Mouse (Mus musculus) limb, embryonic 11.5 days (tissue): ENCODE measurements around the gene Tmprss4. TPM values are rescaled to one million over a fixed set of nuclear protein-coding genes. Genes with fewer than 3 reads are reported as not detected.

Source experiments
- ATAC-seq: fragments of 200-750 bp; cut with Nextera tagmentation; 2 replicates; pipeline ENCODE4 v1.8.0; 2017; ENCODE audit warnings: low read depth; ENCODE audit not compliant: insufficient number of reproducible peaks, low FRiP score, low TSS enrichment
- DNase-seq: peaks from one replicate; pipeline ENCODE4 v3.0.0-alpha.2; 2015; ENCODE audit warnings: low spot score
- H3K27ac ChIP-seq: fragments of 300-500 bp; sonication (generic); replicated peaks from 2 replicates; pipeline ENCODE4 v1.5.1; 2014; ENCODE audit warnings: low read depth, mild to moderate bottlenecking, low read length
- H3K27me3 ChIP-seq: fragments of 300-500 bp; sonication (generic); 2 replicates; pipeline ENCODE4 v1.6.1; 2014; ENCODE audit warnings: mild to moderate bottlenecking, low read length, mixed read lengths; ENCODE audit not compliant: control insufficient read depth, insufficient read depth
- H3K36me3 ChIP-seq: fragments of 300-500 bp; sonication (generic); 2 replicates; pipeline ENCODE4 v1.6.1; 2014; ENCODE audit warnings: mild to moderate bottlenecking, low read length, moderate library complexity, mixed read lengths; ENCODE audit not compliant: control insufficient read depth, insufficient read depth
- H3K4me1 ChIP-seq: fragments of 300-500 bp; sonication (generic); 2 replicates; pipeline ENCODE4 v1.6.1; 2014; ENCODE audit warnings: low read length, mixed read lengths; ENCODE audit not compliant: control insufficient read depth, insufficient read depth
- H3K4me2 ChIP-seq: fragments of 300-500 bp; sonication (generic); 2 replicates; pipeline ENCODE4 v1.6.1; 2014; ENCODE audit warnings: low read depth, mild to moderate bottlenecking, moderate library complexity; ENCODE audit not compliant: severe bottlenecking
- H3K4me3 ChIP-seq: fragments of 300-500 bp; sonication (generic); 2 replicates; pipeline ENCODE4 v1.5.1; 2014; ENCODE audit warnings: low read depth, low read length
- H3K9ac ChIP-seq: fragments of 300-500 bp; sonication (generic); 2 replicates; pipeline ENCODE4 v1.6.1; 2014; ENCODE audit warnings: mild to moderate bottlenecking, low read length
- H3K9me3 ChIP-seq: fragments of 300-500 bp; sonication (generic); 2 replicates; pipeline ENCODE4 v1.6.1; 2016; ENCODE audit warnings: low read length; ENCODE audit not compliant: control insufficient read depth
- WGBS: fragments of 180-500 bp; shearing (Covaris S2); extraction: QIAGEN DNeasy Blood & Tissue Kit; methylation state at CpG from one replicate; pipeline ENCODE4 v1.1.7; 2014; 5-methylcytosine and 5-hydroxymethylcytosine counted together
- polyA plus RNA-seq: library from polyadenylated mRNA; unstranded; fragments of >200 nt; fragmentation: Nextera tagmentation; extraction: Ambion mirVana; gene quantifications from 2 replicates; pipeline ENCODE4 v1.2.1, GENCODE M21; 2014

Tmprss4 gene
- polyA plus RNA-seq, 1 experiment from 2014 or later = 0.16 TPM

DNA sequence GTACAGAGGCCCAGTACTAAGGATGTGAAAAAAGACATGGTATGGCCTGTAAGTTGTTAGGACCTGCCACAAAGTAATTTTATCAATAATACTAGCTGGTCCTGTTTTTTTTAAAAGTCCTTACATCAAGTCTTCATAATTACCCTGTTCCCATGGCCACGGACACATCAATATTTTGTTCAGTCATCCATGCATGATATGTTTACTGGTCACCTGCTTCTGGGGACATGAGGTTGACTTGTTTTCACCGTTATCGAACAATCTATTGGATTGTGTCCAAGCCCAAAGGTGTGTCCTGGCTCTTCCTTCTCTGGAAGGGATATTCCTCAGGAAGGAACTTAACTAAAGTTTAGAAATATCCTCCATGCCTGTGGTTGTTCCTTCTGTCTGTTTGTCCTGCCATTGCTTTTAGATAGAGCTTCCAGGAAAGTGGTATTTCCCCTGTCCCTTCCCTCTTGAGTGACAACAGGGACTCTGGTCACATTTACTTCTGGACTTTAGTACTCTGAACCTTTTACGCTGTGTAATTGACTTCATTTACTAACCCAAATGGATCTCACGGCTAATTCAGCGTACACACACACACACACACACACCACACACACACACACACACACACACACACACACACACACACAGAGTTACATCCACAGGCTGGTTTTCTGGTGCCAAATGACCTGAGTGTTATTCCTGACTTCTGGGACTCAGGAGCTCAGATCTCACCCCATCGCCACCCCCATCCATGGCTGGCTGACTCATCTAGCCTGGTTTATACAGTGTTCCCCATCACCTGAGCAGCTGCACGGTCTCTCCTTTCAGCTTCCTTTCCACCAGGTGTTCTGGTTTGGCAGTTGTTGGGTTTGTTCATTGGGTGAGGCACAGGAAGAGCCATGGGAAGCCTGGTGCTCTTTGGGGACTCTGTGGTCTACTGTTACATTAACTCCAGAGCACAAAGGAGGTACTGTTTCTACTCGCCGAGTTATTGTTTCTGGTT is 15.0 kb downstream of the Tmprss4 start:
- Histone ChIP-seq H3K27ac (no peak overlapping the region), H3K9ac (no peak overlapping the region), H3K9me3 (no peaks in the 10 kb centered on the region), H3K27me3 (no peaks in the 10 kb centered on the region), H3K36me3 (no peaks in the 10 kb centered on the region), H3K4me1 (no peaks in the 10 kb centered on the region), H3K4me3 (no peak overlapping the region), H3K4me2 (no peak overlapping the region)
- ATAC-seq (no peak), DNase-seq (no peak)
- WGBS = 91% methylated on average over 10 of the region's 10 CpGs

DNA sequence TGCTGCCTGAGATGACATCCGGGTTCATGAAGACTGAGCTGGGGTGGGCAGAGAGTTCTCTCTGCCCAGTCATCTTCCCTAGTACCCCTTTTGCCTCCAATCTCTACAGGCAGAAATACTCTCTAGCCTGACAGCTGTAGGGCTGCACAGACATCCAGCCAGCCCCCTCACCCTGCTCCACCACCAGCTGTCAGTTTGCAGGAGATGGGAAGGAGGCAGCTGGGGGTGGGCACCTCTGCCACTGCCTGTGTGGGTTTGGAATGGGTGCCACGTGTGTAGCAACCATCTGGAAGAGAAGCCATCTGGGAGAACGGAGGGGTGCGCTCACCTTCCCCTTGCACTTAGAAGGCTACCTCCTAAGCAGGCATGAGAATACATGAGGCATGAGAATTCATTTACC is 18.6 kb downstream of the Tmprss4 start:
- no peak for ATAC-seq
- no peaks in the 10 kb centered on the region for H3K9me3 ChIP-seq
- WGBS = 77% methylated on average over 4 of the region's 4 CpGs

DNA sequence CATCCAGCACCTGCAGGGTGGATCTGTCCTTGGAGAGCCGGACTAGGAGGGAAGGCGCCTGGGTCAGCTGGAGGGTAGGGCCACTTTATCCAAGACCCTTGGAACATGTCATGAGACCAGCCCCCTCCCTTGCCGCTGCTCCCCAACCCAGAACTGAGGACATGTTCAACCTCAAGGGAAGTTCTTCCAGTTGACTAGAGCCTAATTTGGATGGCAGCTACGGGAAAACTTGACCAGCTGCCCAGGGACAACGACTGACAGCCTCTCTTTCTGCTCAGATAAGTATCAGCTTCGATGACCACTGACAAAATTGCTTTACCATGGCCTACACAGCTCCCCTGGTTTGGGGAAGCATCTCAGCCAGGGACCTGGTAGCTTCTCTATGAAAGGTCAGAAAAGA is 20.6 kb downstream of the Tmprss4 start:
- Histone ChIP-seq H3K27me3 (no peaks in the 10 kb centered on the region), H3K36me3 (no peaks in the 10 kb centered on the region), H3K9ac (no peak overlapping the region), H3K4me2 (no peak overlapping the region), H3K9me3 (no peaks in the 10 kb centered on the region), H3K4me1 (no peaks in the 10 kb centered on the region), H3K4me3 (no peak overlapping the region), H3K27ac (no peak overlapping the region)
- no peak for ATAC-seq
- WGBS = 84% methylated on average over 6 of the region's 6 CpGs
- no peak for DNase-seq

More for the DNA sequence above, 18.6 kb downstream of the Tmprss4 start:
- DNase-seq = no peak
- Histone ChIP-seq H3K9ac (no peak overlapping the region), H3K27me3 (no peaks in the 10 kb centered on the region), H3K4me1 (no peaks in the 10 kb centered on the region), H3K36me3 (no peaks in the 10 kb centered on the region), H3K4me3 (no peak overlapping the region), H3K27ac (no peak overlapping the region), H3K4me2 (no peak overlapping the region)

DNA sequence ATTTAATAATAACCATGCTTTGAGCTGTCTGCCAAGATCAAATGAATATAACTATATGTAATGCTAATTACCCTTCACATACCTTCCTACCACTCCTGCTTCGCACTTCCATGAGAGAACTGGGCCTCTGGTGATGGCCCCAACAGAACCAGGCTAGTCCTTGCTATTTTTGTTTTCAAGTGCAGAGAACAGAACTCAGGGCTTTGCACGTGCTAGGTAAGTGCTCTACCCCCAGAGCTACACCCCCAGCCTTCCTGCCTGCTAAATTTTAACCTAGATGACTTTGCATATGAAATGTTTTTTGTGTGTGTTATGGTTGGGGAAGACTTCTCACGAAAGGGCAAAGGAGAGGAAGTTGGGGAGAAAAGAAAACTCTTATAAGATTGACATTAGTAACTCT is 21.4 kb downstream of the Tmprss4 start:
- Histone ChIP-seq H3K27me3 (no peaks in the 10 kb centered on the region), H3K36me3 (no peaks in the 10 kb centered on the region), H3K4me3 (no peak overlapping the region), H3K9ac (no peak overlapping the region), H3K4me2 (no peak overlapping the region), H3K4me1 (no peaks in the 10 kb centered on the region), H3K9me3 (no peaks in the 10 kb centered on the region), H3K27ac (no peak overlapping the region)
- ATAC-seq (no peak), DNase-seq (no peak)
- 62% methylated on average over 3 of the region's 3 CpGs for WGBS

DNA sequence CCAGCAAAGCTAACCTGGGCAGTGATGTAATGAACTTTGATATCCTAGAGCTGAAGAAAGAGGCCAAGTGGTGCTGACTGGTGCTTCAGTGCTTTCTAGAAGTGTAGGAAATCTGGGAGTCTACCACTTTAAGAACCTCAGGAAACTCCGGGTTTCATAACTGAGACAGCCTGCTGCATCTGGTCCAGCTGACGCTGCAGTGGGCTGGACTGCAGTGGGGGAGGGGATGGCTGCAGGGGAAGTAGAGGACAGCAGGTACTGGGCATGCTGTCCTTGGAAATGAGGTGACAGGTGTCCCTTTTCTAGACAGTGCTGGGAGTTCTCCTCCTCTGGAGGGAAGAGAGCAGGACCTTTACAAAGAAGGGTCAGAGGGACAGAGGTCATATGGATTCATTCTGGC is 22.1 kb downstream of the Tmprss4 start, which contains the start of gene BC049352:
TSS of gene BC049352 (plus strand) at position 238 of the 400 bp plus-strand sequence.
- Histone ChIP-seq H3K4me2 (no peak within 1 kb of the TSS), H3K36me3 (no peaks in the 10 kb centered on the region), H3K4me3 (no peak within 1 kb of the TSS), H3K9me3 (no peaks in the 10 kb centered on the region), H3K27ac (no peak within 1 kb of the TSS), H3K9ac (no peak within 1 kb of the TSS), H3K4me1 (no peaks in the 10 kb centered on the region), H3K27me3 (no peaks in the 10 kb centered on the region)
- DNase-seq = no peak
- WGBS = 15% methylated on average over 2 of the region's 2 CpGs
- ATAC-seq = no peak

DNA sequence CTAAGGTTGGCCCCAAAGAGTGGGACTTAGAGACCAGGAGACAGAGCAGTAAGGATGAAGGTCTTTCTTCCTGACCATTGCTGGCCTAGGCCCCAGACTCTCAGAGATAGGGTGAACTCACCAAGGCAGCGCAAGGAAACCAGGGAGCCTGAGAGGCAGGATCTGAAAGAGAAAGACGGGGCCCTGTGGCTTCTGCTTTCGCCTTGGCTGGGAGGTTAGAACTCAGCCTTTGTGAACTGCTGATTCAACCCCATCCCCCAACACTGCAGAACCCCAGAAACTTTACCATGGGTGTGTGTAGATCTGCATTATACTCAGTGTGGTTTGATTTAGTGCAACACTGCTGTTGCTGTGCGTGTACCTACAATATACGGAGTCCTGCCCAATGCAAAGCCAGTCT is 24.6 kb downstream of the Tmprss4 start:
- Histone ChIP-seq H3K9ac (no peak overlapping the region), H3K9me3 (no peaks in the 10 kb centered on the region), H3K4me1 (no peaks in the 10 kb centered on the region), H3K36me3 (no peaks in the 10 kb centered on the region), H3K4me2 (no peak overlapping the region), H3K27me3 (no peaks in the 10 kb centered on the region), H3K4me3 (no peak overlapping the region), H3K27ac (no peak overlapping the region)
- no peak for DNase-seq
- 92% methylated on average over 5 of the region's 5 CpGs for WGBS
- ATAC-seq = no peak

DNA sequence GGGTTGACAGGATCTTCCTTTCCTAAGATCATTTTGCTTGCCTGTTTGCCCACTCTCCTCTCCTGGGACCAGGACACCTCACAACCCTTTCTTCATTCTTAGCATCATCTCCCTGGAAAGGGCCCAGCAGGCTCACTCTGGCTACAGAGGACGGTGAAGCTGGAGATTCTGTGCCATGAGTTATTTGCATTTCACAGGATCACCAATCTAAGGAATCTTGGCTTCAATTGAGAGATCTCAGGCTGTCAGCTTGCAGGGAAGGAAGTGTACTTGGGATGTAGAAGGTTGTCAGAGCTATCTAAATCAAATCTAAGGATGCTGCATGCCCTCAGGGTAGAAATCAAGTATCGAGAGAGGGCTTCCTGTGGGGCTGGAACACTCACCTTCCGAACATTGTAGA is 30.4 kb downstream of the Tmprss4 start:
- DNase-seq = no peak

DNA sequence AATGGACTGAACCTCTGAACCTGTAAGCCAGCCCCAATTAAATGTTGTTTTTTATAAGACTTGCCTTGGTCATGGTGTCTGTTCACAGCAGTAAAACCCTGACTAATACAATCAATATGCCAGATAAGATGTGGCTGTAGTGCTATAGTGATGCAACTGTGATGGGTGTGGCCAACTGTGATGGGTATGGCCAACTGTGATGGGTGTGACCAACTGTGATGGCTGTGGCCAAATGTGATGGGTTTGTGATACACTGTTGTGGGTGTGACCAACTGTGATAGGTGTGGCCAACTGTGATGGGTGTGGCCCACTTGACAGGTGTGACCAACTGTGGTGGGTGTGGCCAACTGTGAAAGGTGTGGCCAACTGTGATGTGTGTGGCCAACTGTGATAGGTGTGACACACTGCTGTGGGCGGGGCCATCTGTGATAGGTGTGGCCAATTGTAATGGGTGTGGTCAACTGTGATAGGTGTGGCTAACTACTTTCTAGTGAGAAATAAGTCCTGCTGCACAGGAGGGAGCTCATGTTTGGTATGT is 32.8 kb downstream of the Tmprss4 start:
- no peaks in the 10 kb centered on the region for H3K36me3 ChIP-seq
- 77% methylated on average over 1 of the region's 1 CpGs for WGBS
- no peak overlapping the region for H3K4me3 ChIP-seq
- H3K4me1 ChIP-seq = no peaks in the 10 kb centered on the region
- DNase-seq (no peak), ATAC-seq (no peak)
- H3K9ac ChIP-seq = no peak overlapping the region
- no peaks in the 10 kb centered on the region for H3K27me3 ChIP-seq
- no peak overlapping the region for H3K4me2 ChIP-seq
- no peak overlapping the region for H3K27ac ChIP-seq
- H3K9me3 ChIP-seq = no peaks in the 10 kb centered on the region

More for the DNA sequence above, 30.4 kb downstream of the Tmprss4 start:
- Histone ChIP-seq H3K9ac (no peak overlapping the region), H3K27me3 (no peaks in the 10 kb centered on the region), H3K4me3 (no peak overlapping the region), H3K36me3 (no peaks in the 10 kb centered on the region), H3K9me3 (no peaks in the 10 kb centered on the region), H3K27ac (no peak overlapping the region), H3K4me1 (no peaks in the 10 kb centered on the region), H3K4me2 (no peak overlapping the region)
- ATAC-seq = no peak
- WGBS = 71% methylated on average over 3 of the region's 3 CpGs
